Mouse (Mus musculus) C2C12 (cell line): Measurements from ENCODE around the gene Best2. TPM values are rescaled to one million over a fixed set of nuclear protein-coding genes. Genes with fewer than 3 reads are reported as not detected.

Experiments used
- H3K27me3 ChIP-seq: one replicate; pipeline ENCODE4 v1.6.1; 2011; ENCODE audit not compliant: control insufficient read depth, insufficient read depth, insufficient read length
- H3K36me3 ChIP-seq: one replicate; pipeline ENCODE4 v1.6.1; 2011; ENCODE audit not compliant: control insufficient read depth, insufficient read depth
- H3K4me3 ChIP-seq: one replicate; pipeline ENCODE4 v1.5.1; 2011; ENCODE audit warnings: mild to moderate bottlenecking, control low read depth; ENCODE audit not compliant: poor library complexity, insufficient read depth, severe bottlenecking
- H3K79me2 ChIP-seq: one replicate; pipeline ENCODE4 v1.6.1; 2011; ENCODE audit not compliant: control insufficient read depth, insufficient read depth
- H3K79me3 ChIP-seq: one replicate; pipeline ENCODE4 v1.6.1; 2011; ENCODE audit warnings: low read depth, control low read depth
- H3ac ChIP-seq: one replicate; pipeline ENCODE3; 2011; ENCODE audit warnings: low read depth; ENCODE audit not compliant: control insufficient read depth, insufficient read length
- CEBPB ChIP-seq: IDR thresholded peaks from one replicate; pipeline ENCODE4 v1.6.1; 2011; ENCODE audit warnings: low read depth, mild to moderate bottlenecking, control low read depth, moderate library complexity
- CTCF ChIP-seq: IDR thresholded peaks from one replicate; pipeline ENCODE4 v1.5.1; 2011; ENCODE audit not compliant: control insufficient read depth, insufficient read depth, insufficient read length
- FOSL1 ChIP-seq: IDR thresholded peaks from one replicate; pipeline ENCODE4 v1.8.0; 2011; ENCODE audit warnings: mild to moderate bottlenecking, low read length; ENCODE audit not compliant: poor library complexity, insufficient read depth, severe bottlenecking
- MAX ChIP-seq: IDR thresholded peaks from one replicate; pipeline ENCODE4 v1.6.1; 2011; ENCODE audit warnings: mild to moderate bottlenecking, control low read depth
- MYOD1 ChIP-seq: IDR thresholded peaks from one replicate; pipeline ENCODE4 v1.6.1; 2011; ENCODE audit warnings: low read depth; ENCODE audit not compliant: control insufficient read depth, insufficient read length
- MYOG ChIP-seq: IDR thresholded peaks from one replicate; pipeline ENCODE4 v1.6.1; 2011; ENCODE audit not compliant: control insufficient read depth, insufficient read length; ENCODE audit errors: extremely low read depth
- USF1 ChIP-seq: IDR thresholded peaks from one replicate; pipeline ENCODE4 v1.6.1; 2011; ENCODE audit warnings: low read depth, mild to moderate bottlenecking, control low read depth, moderate library complexity
- polyA plus RNA-seq: library from polyadenylated mRNA; unstranded; fragments of >200 nt; fragmentation: generic; extraction: Trizol; gene quantifications from one replicate; pipeline ENCODE4 v1.2.1, GENCODE M21; 2012; ENCODE audit warnings: missing spikeins

Best2 gene
- polyA plus RNA-seq, 1 experiment = 0.04 TPM

- peaks cover 46% of the 10 kb centered on the region for H3K36me3 ChIP-seq
- peak overlapping the region; percentile 79 for H3K4me3 ChIP-seq
- peaks cover 54% of the 10 kb centered on the region for H3K79me3 ChIP-seq
- peaks cover 80% of the 10 kb centered on the region for H3K79me2 ChIP-seq
- peak overlapping the region; percentile 74 for H3ac ChIP-seq
- no peaks in the 10 kb centered on the region for H3K27me3 ChIP-seq
- TF ChIP-seq FOSL1 (no peak), CEBPB (no peak), CTCF (no peak), USF1 (no peak), MYOD1 (no peak), MYOG (no peak), MAX (no peak)
Observed at GRCm38 (mm10) chr8:85037366-85037680, 23.0 kb upstream of the Best2 start.

GRCm38 (mm10) chr8:85036718-85037365, 22.5 kb upstream of the Best2 start, which contains the start of gene Tnpo2:
Gene Tnpo2 (plus strand): TSS chr8:85036915.
- H3ac ChIP-seq = peak within 1 kb of the TSS; percentile 85
- peak within 1 kb of the TSS; percentile 79 for H3K4me3 ChIP-seq
- no peak for TF ChIP-seq CEBPB
- no peak for TF ChIP-seq CTCF
- no peak for TF ChIP-seq MYOG
- TF ChIP-seq MAX = peak; percentile 73
- peak; percentile 96 for TF ChIP-seq USF1
- TF ChIP-seq MYOD1 = no peak
- no peak for TF ChIP-seq FOSL1
- H3K79me3 ChIP-seq = peaks cover 52% of the 10 kb centered on the region
- H3K27me3 ChIP-seq = no peaks in the 10 kb centered on the region
- H3K36me3 ChIP-seq = peaks cover 46% of the 10 kb centered on the region
- H3K79me2 ChIP-seq = peaks cover 80% of the 10 kb centered on the region

GRCm38 (mm10) chr8:85036381-85036717, 22.0 kb upstream of the Best2 start:
- Histone ChIP-seq H3K79me2 (peaks cover 80% of the 10 kb centered on the region), H3K27me3 (no peaks in the 10 kb centered on the region), H3K4me3 (peak overlapping the region; percentile 79), H3K36me3 (peaks cover 46% of the 10 kb centered on the region), H3ac (peak overlapping the region; percentile 85), H3K79me3 (peaks cover 56% of the 10 kb centered on the region)
- TF ChIP-seq MAX (no peak), MYOD1 (no peak), CEBPB (no peak), MYOG (no peak), CTCF (no peak), FOSL1 (no peak), USF1 (no peak)

GRCm38 (mm10) chr8:85035728-85036310, 21.5 kb upstream of the Best2 start:
- H3K79me3 ChIP-seq = peaks cover 54% of the 10 kb centered on the region
- no peak for TF ChIP-seq MAX
- no peak for TF ChIP-seq FOSL1
- TF ChIP-seq MYOD1 = no peak
- TF ChIP-seq MYOG = no peak
- TF ChIP-seq CEBPB = no peak
- TF ChIP-seq CTCF = no peak
- no peak for TF ChIP-seq USF1
- peak overlapping the region; percentile 79 for H3K4me3 ChIP-seq
- peaks cover 80% of the 10 kb centered on the region for H3K79me2 ChIP-seq
- no peaks in the 10 kb centered on the region for H3K27me3 ChIP-seq
- H3ac ChIP-seq = peak overlapping the region; percentile 85
- H3K36me3 ChIP-seq = peaks cover 44% of the 10 kb centered on the region

GRCm38 (mm10) chr8:85035165-85035727, 20.9 kb upstream of the Best2 start:
- TF ChIP-seq USF1 (no peak), MAX (no peak)
- H3K79me3 ChIP-seq = peaks cover 54% of the 10 kb centered on the region
- H3K36me3 ChIP-seq = peaks cover 44% of the 10 kb centered on the region

GRCm38 (mm10) chr8:85034764-85035163, 20.4 kb upstream of the Best2 start:
- Histone ChIP-seq H3K79me2 (peaks cover 80% of the 10 kb centered on the region), H3K4me3 (no peak overlapping the region), H3K27me3 (no peaks in the 10 kb centered on the region), H3ac (no peak overlapping the region), H3K79me3 (peaks cover 54% of the 10 kb centered on the region), H3K36me3 (peaks cover 44% of the 10 kb centered on the region)
- TF ChIP-seq MYOG (no peak), CTCF (no peak), MAX (no peak)

More at GRCm38 (mm10) chr8:85035165-85035727, 20.9 kb upstream of the Best2 start:
- H3ac ChIP-seq = peak overlapping the region; percentile 39
- peaks cover 80% of the 10 kb centered on the region for H3K79me2 ChIP-seq
- H3K27me3 ChIP-seq = no peaks in the 10 kb centered on the region
- H3K4me3 ChIP-seq = no peak overlapping the region
